Mouse (Mus musculus) intestine, embryonic 14.5 days (tissue): ENCODE data around the gene Phactr4. TPM values are rescaled to one million over a fixed set of nuclear protein-coding genes. Genes with fewer than 3 reads are reported as not detected.

Experiments used
- ATAC-seq: fragments of 200-750 bp; cut with Nextera tagmentation; replicated peaks from 2 replicates; pipeline ENCODE4 v1.8.0; 2017; ENCODE audit warnings: low read depth, moderate number of reproducible peaks, moderate TSS enrichment, moderate library complexity; ENCODE audit not compliant: low FRiP score, low TSS enrichment
- DNase-seq: peaks from one replicate; pipeline ENCODE4 v3.0.0-alpha.2; 2018; ENCODE audit warnings: low spot score
- H3K27ac ChIP-seq: fragments of 300-500 bp; sonication (generic); 2 replicates; pipeline ENCODE4 v1.5.1; 2014; ENCODE audit warnings: low read depth, mild to moderate bottlenecking, control low read depth
- H3K27me3 ChIP-seq: fragments of 300-500 bp; sonication (generic); replicated peaks from 2 replicates; pipeline ENCODE4 v1.6.1; 2014; ENCODE audit warnings: low read length, control low read depth; ENCODE audit not compliant: control insufficient read depth, insufficient read depth
- H3K36me3 ChIP-seq: fragments of 300-500 bp; sonication (generic); 2 replicates; pipeline ENCODE4 v1.6.1; 2014; ENCODE audit warnings: low read length, control low read depth; ENCODE audit not compliant: control insufficient read depth, insufficient read depth
- H3K4me1 ChIP-seq: fragments of 300-500 bp; sonication (generic); replicated peaks from 2 replicates; pipeline ENCODE4 v1.6.1; 2014; ENCODE audit warnings: low read length, control low read depth, mixed read lengths; ENCODE audit not compliant: control insufficient read depth, insufficient read depth
- H3K4me2 ChIP-seq: fragments of 300-500 bp; sonication (generic); 2 replicates; pipeline ENCODE4 v1.6.1; 2014; ENCODE audit warnings: low read length
- H3K4me3 ChIP-seq: fragments of 300-500 bp; sonication (generic); 2 replicates; pipeline ENCODE4 v1.5.1; 2014; ENCODE audit warnings: low read depth, low read length, control low read depth, mixed read lengths
- H3K9ac ChIP-seq: fragments of 300-500 bp; sonication (generic); 2 replicates; pipeline ENCODE4 v1.6.1; 2014; ENCODE audit warnings: mild to moderate bottlenecking, low read length
- H3K9me3 ChIP-seq: fragments of 300-500 bp; sonication (generic); 2 replicates; pipeline ENCODE4 v1.6.1; 2016; ENCODE audit warnings: low read length, control low read depth; ENCODE audit not compliant: control insufficient read depth
- WGBS: fragments of 180-500 bp; shearing (Covaris S2); extraction: QIAGEN DNeasy Blood & Tissue Kit; methylation state at CpG from one replicate; pipeline ENCODE4 v1.1.7; 2014; 5-methylcytosine and 5-hydroxymethylcytosine counted together
- polyA plus RNA-seq: library from polyadenylated mRNA; unstranded; fragments of >200 nt; fragmentation: Nextera tagmentation; extraction: Ambion mirVana; gene quantifications from 2 replicates; pipeline ENCODE4 v1.2.1, GENCODE M21; 2014

Gene Phactr4
- polyA plus RNA-seq, 1 experiment from 2014 or later, result 21.5 TPM

- peak; percentile 2; the same call in 1 of the 2 replicates for ATAC-seq
- H3K9ac ChIP-seq, result peak overlapping the region; percentile 88; the same call in 1 of the 2 replicates
- H3K36me3 ChIP-seq, result peaks cover 6% of the 10 kb centered on the region
- WGBS, result 44% methylated on average over 5 of the region's 5 CpGs
- H3K27ac ChIP-seq, result 0 out of 2 replicates have a peak overlapping the region, but pooled peaks have one; percentile 67
- H3K9me3 ChIP-seq, result no peaks in the 10 kb centered on the region
- H3K27me3 ChIP-seq, result no peaks in the 10 kb centered on the region
- peak overlapping the region; percentile 88; the same call in 1 of the 2 replicates for H3K4me2 ChIP-seq
- H3K4me1 ChIP-seq, result peaks cover 12% of the 10 kb centered on the region
- no peak for DNase-seq
- peak overlapping the region; percentile 79; the same call in 1 of the 2 replicates for H3K4me3 ChIP-seq
These were observed 76.5 kb downstream of the Phactr4 start for GRCm38 (mm10) chr4:132345843-132346212.

- WGBS, result under 1% methylated on average over 83 of the region's 83 CpGs
- H3K36me3 ChIP-seq, result peaks cover 5% of the 10 kb centered on the region; the same call in 1 of the 2 replicates
- no peaks in the 10 kb centered on the region for H3K27me3 ChIP-seq
- H3K9ac ChIP-seq, result peak overlapping the region; percentile 88
- H3K27ac ChIP-seq, result peak overlapping the region; percentile 67
- H3K9me3 ChIP-seq, result no peaks in the 10 kb centered on the region
- ATAC-seq (peak; percentile 85), DNase-seq (peak; percentile 99)
- peak overlapping the region; percentile 88 for H3K4me2 ChIP-seq
- peaks cover 12% of the 10 kb centered on the region for H3K4me1 ChIP-seq
- peak overlapping the region; percentile 79 for H3K4me3 ChIP-seq
These were observed 77.0 kb downstream of the Phactr4 start for GRCm38 (mm10) chr4:132345135-132345842.

- H3K9me3 ChIP-seq, result no peaks in the 10 kb centered on the region
- ATAC-seq (no peak; the same call in 1 of the 2 replicates), DNase-seq (peak; percentile 76)
- peak overlapping the region; percentile 79 for H3K4me3 ChIP-seq
- no peaks in the 10 kb centered on the region for H3K27me3 ChIP-seq
- peaks cover 12% of the 10 kb centered on the region for H3K4me1 ChIP-seq
- 6% methylated on average over 13 of the region's 13 CpGs for WGBS
- H3K36me3 ChIP-seq, result peaks cover 10% of the 10 kb centered on the region
- peak overlapping the region; percentile 88 for H3K4me2 ChIP-seq
- peak overlapping the region; percentile 88 for H3K9ac ChIP-seq
- H3K27ac ChIP-seq, result peak overlapping the region; percentile 67; the same call in 1 of the 2 replicates
These were observed 77.7 kb downstream of the Phactr4 start for GRCm38 (mm10) chr4:132344403-132345134.

- 86% methylated on average over 3 of the region's 3 CpGs for WGBS
- ATAC-seq, result no peak
- H3K9ac ChIP-seq, result no peak overlapping the region
- H3K4me3 ChIP-seq, result no peak overlapping the region
- H3K9me3 ChIP-seq, result no peaks in the 10 kb centered on the region
- no peak overlapping the region for H3K4me2 ChIP-seq
- H3K27me3 ChIP-seq, result no peaks in the 10 kb centered on the region
- peaks cover 39% of the 10 kb centered on the region for H3K36me3 ChIP-seq
- H3K4me1 ChIP-seq, result peaks cover 12% of the 10 kb centered on the region
- DNase-seq, result no peak
- H3K27ac ChIP-seq, result no peak overlapping the region
These were observed 80.8 kb downstream of the Phactr4 start for GRCm38 (mm10) chr4:132341451-132341850.

GRCm38 (mm10) chr4:132338943-132339342 lies 83.3 kb downstream of the Phactr4 start:
- no peak overlapping the region for H3K27ac ChIP-seq
- peaks cover 60% of the 10 kb centered on the region for H3K36me3 ChIP-seq
- no peak overlapping the region for H3K4me2 ChIP-seq
- H3K4me1 ChIP-seq, result peaks cover 4% of the 10 kb centered on the region; the same call in 1 of the 2 replicates
- no peak overlapping the region for H3K4me3 ChIP-seq
- H3K9me3 ChIP-seq, result no peaks in the 10 kb centered on the region
- H3K27me3 ChIP-seq, result no peaks in the 10 kb centered on the region
- H3K9ac ChIP-seq, result no peak overlapping the region
- 94% methylated on average over 13 of the region's 13 CpGs for WGBS
- ATAC-seq (no peak), DNase-seq (no peak)

- WGBS, result 86% methylated on average over 6 of the region's 6 CpGs
- DNase-seq (no peak), ATAC-seq (no peak)
- Histone ChIP-seq H3K9ac (no peak overlapping the region), H3K36me3 (peaks cover 59% of the 10 kb centered on the region), H3K27me3 (no peaks in the 10 kb centered on the region), H3K4me3 (no peak overlapping the region), H3K9me3 (no peaks in the 10 kb centered on the region), H3K4me1 (peaks cover 10% of the 10 kb centered on the region), H3K4me2 (no peak overlapping the region), H3K27ac (no peak overlapping the region)
These were observed 89.4 kb downstream of the Phactr4 start for GRCm38 (mm10) chr4:132332880-132333279.

GRCm38 (mm10) chr4:132331960-132332359 lies 90.3 kb downstream of the Phactr4 start:
- no peak for ATAC-seq
- 79% methylated on average over 3 of the region's 3 CpGs for WGBS
- H3K36me3 ChIP-seq, result peaks cover 50% of the 10 kb centered on the region

GRCm38 (mm10) chr4:132329835-132330354 lies 92.4 kb downstream of the Phactr4 start:
- no peaks in the 10 kb centered on the region for H3K27me3 ChIP-seq
- DNase-seq, result no peak

More at GRCm38 (mm10) chr4:132331960-132332359, 90.3 kb downstream of the Phactr4 start:
- Histone ChIP-seq H3K27me3 (no peaks in the 10 kb centered on the region), H3K9ac (no peak overlapping the region), H3K4me2 (no peak overlapping the region), H3K4me1 (peaks cover 10% of the 10 kb centered on the region), H3K27ac (no peak overlapping the region), H3K9me3 (no peaks in the 10 kb centered on the region), H3K4me3 (no peak overlapping the region)
- DNase-seq, result no peak

More at GRCm38 (mm10) chr4:132329835-132330354, 92.4 kb downstream of the Phactr4 start:
- peaks cover 44% of the 10 kb centered on the region for H3K36me3 ChIP-seq
- 8% methylated on average over 10 of the region's 10 CpGs for WGBS
- H3K9me3 ChIP-seq, result no peaks in the 10 kb centered on the region
- peaks cover 10% of the 10 kb centered on the region for H3K4me1 ChIP-seq
- H3K4me3 ChIP-seq, result peak overlapping the region; percentile 85
- ATAC-seq, result peak; percentile 11; the same call in 1 of the 2 replicates
- peak overlapping the region; percentile 79 for H3K4me2 ChIP-seq
- peak overlapping the region; percentile 87 for H3K27ac ChIP-seq
- peak overlapping the region; percentile 84 for H3K9ac ChIP-seq
